In the genomic region with DNA sequence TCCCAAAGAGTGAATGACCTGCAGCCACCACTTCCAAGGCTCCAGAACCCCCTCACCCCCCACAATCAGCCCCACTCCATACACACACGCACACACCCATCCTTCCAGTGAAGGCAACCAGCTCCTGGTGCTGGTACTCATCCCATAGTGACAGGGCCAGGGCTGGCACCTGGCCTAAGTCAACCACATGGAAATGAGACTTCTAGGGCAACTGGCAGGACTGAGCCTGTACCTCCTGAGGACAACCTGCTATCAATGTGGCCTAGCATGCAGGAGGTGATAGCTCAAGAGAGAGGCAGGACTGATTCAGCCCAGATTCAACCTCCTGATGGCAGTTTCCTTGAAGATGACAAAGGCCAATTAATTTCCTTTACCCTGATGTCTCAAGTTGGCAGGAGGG, we compare ENCODE assay signal across 28 mouse cellular contexts. TPM values are rescaled to one million over a fixed set of nuclear protein-coding genes. Genes with fewer than 3 reads are reported as not detected.
"Had no signal": no experiment of that assay in that cellular context is flagged by ENCODE, and none has a peak within 500 bp of the region (broad histone marks: within the 10 kb centered on the region; RNA-seq: fewer than 3 reads in every experiment).

No protein-coding gene starts in this region.

- H3K27me3 ChIP-seq: heart, embryonic 12.5 days; kidney, embryonic 15.5 days; limb, embryonic 13.5 days; limb, embryonic 15.5 days had no signal

- DNase-seq: gastrocnemius, adult 2 months; gastrocnemius, postnatal 10 days; gastrocnemius, postnatal 36 days; heart, adult 18-20 months; heart, postnatal 10 days; kidney, adult 11 months; kidney, adult 2 months; kidney, adult 9 months; kidney, postnatal 14 days; kidney, postnatal 36 days; layer of hippocampus, adult 9-11 months; layer of hippocampus, postnatal 36 days; left cerebral cortex, postnatal 4 days; liver, embryonic 13.5 days had no signal

- H3K36me3 ChIP-seq: hindbrain, embryonic 13.5 days; liver, embryonic 13.5 days; liver, embryonic 15.5 days had no signal

- H3K27ac ChIP-seq: gastrocnemius, adult 2 months; heart, embryonic 10.5 days; hindbrain, embryonic 13.5 days; hindbrain, embryonic 15.5 days; hindbrain, postnatal 0 days; kidney, embryonic 15.5 days; kidney, postnatal 0 days; limb, embryonic 13.5 days; limb, embryonic 15.5 days; liver, embryonic 13.5 days; liver, embryonic 15.5 days had no signal

- H3K4me2 ChIP-seq: heart, embryonic 12.5 days; hindbrain, embryonic 13.5 days; hindbrain, embryonic 15.5 days; kidney, embryonic 15.5 days; limb, embryonic 13.5 days; limb, embryonic 15.5 days; liver, embryonic 13.5 days; liver, embryonic 15.5 days had no signal

- ATAC-seq: hindbrain, postnatal 0 days; intestine, embryonic 16.5 days had no signal

- H3K9ac ChIP-seq: heart, embryonic 12.5 days; hindbrain, embryonic 13.5 days; hindbrain, embryonic 15.5 days; kidney, embryonic 15.5 days; limb, embryonic 13.5 days; limb, embryonic 15.5 days; liver, embryonic 13.5 days; liver, embryonic 15.5 days had no signal

- H3K9me3 ChIP-seq: heart, embryonic 10.5 days; hindbrain, embryonic 13.5 days; kidney, embryonic 15.5 days; limb, embryonic 15.5 days; liver, embryonic 13.5 days; liver, embryonic 15.5 days had no signal

- H3K4me3 ChIP-seq: gastrocnemius, adult 2 months; heart, embryonic 10.5 days; heart, embryonic 12.5 days; hindbrain, embryonic 13.5 days; hindbrain, embryonic 15.5 days; kidney, embryonic 15.5 days; limb, embryonic 13.5 days; limb, embryonic 15.5 days; liver, embryonic 13.5 days; liver, embryonic 15.5 days had no signal

RNA-seq across cellular contexts. Expression of a gene that starts 17.9 kb away (rescaled TPM):
- total RNA-seq: gastrocnemius, adult 2 months; gastrocnemius, postnatal 36 days; heart, adult 18-20 months; heart, adult 8-10 months; heart, postnatal 25 days had no signal
- polyA plus RNA-seq: large intestine, adult 2 months had no signal
